Mouse (Mus musculus) spleen, adult 2 months (tissue): ENCODE data around the gene Mpv17.

Experiments
- CTCF ChIP-seq: fragments of 200-500 bp; IDR thresholded peaks from 2 replicates; pipeline ENCODE4 v1.5.1; 2011; ENCODE audit warnings: mild to moderate bottlenecking, inconsistent platforms; ENCODE audit not compliant: insufficient read depth, insufficient read length, insufficient replicate concordance; ENCODE audit errors: extremely low read depth
- POLR2A ChIP-seq: fragments of 200-500 bp; IDR thresholded peaks from 2 replicates; pipeline ENCODE4 v1.6.1; 2011; ENCODE audit warnings: low read depth, low read length, inconsistent platforms

DNA sequence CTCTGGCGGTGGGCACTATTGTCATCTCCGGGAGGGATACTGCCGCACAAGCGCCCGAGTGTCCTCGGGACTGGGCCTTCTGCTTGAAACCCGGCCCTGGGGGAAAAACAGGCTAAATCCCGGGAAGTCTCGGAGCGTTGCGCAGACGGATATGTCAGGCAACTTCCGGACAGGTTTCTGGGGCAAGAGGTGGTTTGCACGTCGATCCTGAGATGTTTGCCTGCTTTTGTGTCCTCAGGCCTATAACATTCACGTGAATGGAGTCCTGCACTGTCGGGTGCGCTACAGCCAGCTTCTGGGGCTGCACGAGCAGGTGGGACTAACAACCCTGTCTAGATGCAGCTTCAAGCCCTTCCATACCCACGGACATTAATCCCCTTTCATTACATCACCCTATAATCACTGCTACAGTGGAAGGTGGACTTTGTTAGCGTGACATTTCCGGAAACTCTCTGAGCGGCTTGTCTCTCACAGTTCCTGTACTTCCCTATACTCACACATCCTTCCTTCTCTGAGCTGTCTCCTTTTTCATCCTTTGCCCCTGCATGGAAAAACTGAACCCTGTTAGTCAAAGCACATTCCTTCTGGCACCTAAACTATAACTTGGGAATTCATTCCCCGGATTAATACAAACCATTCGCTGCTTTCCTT, 39.7 kb upstream of the Mpv17 start:
- no peak for TF ChIP-seq CTCF
- no peak for TF ChIP-seq POLR2A
